Mouse (Mus musculus) 416B (cell line): ENCODE measurements around the gene Aoc1.
"Not testable (repeated sequence)": the region's sequence is repeated elsewhere in the genome, so short reads cannot be mapped to it uniquely, and the experiment has no call there.

Experiments
- DNase-seq: peaks from one replicate; pipeline ENCODE4 v3.0.0; 2011; ENCODE audit warnings: low read depth

The Aoc1 gene

DNA sequence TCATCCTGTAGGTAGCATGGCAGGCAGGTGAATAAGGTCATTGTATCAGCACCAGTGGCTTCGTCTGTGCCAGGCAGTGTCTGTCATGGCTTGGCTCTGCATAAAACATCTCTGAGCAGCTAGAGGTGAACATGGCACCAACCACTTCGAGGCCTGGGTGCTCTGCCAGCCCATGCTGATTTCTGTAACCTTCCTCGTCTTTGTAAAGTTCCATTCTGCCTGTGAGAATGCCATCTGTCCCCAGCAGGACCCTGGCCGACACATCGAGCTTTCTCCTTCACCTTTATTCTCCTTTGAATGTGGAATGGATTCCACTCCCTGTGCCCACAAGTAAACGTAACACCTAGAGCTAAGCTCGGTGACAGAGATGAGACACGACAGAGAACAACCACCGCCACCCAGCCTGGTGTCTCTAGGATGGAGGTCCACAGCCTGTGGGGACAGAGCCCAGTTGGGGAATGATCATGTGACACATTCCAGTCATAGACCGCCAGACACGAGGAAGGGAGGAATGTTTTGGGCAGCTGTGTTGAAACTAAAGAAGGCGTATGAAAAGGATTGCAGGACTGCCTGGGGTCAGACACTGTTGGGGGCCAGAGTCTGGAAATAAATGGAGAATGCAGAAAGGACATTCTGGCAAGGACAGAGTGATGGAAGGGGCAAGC lies 10.9 kb upstream of the Aoc1 start:
- no peak for DNase-seq

DNA sequence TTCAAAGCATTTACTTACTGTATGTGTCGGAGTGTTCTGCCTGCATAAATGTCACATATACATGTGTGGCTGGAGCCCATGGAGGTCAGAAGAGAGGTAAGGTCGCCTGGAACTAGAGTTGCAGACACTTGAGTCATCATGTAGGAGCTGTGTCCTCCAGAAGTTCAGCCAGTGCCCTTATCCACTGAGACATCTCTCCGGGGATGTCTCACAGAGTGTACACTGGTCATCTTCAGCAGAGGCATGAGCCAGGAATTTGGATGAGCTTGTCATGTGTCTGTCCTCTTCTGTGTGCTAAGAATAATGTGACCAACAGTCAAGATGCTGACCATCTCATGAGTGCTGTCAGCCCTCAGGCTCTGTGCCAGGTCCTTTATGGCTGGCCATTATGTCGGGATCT lies 9.9 kb upstream of the Aoc1 start:
- no peak for DNase-seq

DNA sequence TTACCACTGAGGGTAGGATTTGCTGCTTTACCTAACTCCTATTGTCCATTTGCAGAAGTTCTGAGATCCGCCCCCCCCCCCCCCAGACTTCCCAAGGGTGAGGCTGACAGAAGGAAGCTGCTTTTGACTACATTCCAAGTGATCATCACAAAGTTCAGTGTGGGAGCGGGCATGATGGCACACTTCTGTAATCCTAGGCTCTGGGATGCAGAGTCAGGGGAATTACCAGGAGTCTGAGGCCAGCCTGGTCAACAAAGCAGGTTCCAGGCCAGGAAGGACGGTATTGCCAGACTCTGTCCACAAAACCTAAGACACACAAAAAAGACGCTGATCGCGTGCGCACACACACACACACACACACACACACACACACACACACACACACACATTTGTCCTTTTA lies 9.2 kb upstream of the Aoc1 start:
- DNase-seq: no peak

DNA sequence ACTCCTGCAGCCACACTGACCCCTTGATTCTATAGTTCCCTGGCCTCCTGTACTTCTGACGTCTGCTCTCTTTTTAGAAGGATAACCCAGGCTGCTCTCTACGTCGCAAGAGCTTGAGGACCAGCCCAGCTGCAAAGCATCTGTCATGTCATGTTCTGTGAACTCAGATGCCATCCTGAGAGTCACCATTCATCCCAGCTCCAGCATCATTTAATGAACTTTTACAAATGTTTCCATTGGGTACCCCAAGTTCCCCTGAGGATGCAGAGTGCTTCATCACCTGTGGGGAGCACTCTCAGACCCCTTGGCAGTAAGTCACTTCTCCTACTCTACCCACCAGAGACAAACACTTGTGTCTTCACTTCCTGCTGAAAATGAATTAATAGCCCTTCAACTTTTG lies 8.5 kb upstream of the Aoc1 start:
- DNase-seq: no peak

DNA sequence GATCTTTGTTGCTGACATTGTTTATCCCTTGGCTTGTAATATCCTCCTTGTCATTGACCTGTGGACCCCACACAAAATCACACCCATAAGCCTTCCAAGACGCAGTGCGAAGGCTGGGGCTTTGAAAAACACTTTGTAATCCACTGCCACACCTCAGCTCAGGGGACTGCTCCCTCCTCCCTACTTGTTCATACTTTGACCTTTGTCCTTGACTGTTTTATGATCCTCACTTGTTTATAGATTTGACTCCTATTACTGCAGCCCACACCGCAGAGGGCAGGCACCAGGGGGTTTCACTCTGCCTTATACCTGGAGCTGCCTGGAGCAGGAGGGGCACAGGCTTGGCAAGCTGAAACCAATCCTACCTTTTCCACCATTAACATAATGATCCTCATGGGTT lies 8.0 kb upstream of the Aoc1 start:
- DNase-seq: no peak

DNA sequence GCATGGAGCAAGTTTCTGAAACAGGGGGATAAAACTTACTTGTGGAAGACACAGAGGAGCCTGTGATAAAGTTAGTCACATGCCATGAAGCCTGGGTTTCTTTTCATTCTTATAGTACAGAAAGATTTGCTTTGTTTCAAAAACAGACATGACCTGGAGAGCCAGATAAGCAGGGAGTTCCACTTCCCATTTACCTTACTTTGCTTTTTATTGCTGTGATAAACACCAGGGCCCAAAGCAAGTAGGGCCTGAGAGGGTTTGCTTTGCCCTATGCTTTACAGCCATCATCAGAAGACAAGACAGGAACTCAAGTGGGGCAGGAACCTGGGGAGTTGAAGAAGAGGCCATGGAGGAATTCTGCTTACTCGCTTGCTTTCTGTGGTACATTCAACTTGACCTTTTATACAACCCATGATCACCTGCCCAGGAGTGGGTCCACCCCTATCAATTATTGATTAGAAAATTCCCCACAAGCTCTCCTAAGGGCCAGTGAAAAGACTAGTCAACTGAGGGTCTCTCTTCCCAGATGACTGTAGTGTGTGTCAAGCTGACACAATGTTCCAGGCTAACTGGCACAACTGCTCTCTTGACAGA lies 7.4 kb upstream of the Aoc1 start:
- no peak for DNase-seq

DNA sequence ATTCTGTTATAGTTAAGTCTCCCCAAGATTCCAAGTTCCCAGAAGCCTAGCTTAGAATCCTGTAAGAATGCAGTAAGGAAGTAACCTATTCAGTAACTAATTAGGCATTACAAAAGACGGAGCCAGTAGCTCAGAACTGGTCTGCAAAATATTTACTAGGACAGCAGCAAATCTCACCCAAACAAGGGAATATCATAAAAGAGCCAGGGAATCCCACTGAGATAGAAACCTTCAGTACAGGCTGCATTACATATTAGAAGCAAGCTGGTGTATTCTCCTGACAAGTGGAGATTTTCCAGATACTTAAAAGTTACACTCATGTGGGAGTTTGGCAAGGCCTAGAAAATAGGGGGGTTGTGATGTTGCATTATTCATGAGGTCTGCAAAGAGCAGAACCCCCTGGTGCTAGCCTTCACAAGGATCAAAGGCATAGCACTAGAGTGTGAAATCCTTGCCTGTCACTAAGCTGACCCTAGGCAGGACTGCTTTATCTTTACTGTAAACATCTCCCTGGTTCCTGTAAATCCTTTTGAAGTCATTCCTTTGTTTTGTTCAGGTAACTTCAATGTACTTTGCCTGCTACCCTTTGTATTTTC lies 6.2 kb upstream of the Aoc1 start:
- not testable (repeated sequence) for DNase-seq

DNA sequence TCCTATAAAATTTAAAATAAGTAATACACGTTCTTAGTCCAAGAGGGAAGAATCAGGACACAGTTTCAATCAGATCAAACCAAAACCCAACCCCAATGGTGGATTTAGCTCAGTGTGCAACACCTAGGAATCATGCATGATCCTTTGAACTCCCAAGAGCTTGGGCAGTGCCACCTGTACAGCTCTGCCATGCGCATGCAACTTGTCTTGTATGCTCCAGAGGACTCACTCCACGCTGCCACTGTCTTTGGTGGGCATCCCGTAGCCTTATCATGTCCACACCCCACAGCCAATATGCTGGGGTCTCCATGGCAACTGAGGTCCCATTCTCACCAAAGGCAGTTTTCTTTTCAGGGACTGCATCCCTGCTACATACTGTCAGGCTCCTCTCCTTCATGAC lies 5.5 kb upstream of the Aoc1 start:
- no peak for DNase-seq

DNA sequence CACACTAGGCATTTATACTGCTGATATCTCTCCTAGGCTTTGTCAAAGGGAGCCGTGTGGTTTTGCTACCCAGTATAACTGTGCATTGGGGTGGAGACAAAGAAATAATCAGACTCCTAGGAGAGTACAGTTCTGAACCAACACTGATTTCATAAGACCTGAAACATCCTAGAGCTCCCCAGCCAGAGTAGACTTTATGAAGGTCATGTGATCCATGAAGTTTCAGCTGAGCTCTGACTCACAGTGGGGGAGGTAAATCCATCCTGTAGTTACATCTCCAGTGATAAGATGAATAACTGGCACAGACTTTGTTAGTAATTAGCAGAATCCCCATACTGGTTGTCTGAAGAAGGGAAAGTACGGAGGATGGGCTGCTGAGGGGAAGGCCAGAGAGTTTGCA lies 2.9 kb upstream of the Aoc1 start:
- peak; percentile 15 for DNase-seq

DNA sequence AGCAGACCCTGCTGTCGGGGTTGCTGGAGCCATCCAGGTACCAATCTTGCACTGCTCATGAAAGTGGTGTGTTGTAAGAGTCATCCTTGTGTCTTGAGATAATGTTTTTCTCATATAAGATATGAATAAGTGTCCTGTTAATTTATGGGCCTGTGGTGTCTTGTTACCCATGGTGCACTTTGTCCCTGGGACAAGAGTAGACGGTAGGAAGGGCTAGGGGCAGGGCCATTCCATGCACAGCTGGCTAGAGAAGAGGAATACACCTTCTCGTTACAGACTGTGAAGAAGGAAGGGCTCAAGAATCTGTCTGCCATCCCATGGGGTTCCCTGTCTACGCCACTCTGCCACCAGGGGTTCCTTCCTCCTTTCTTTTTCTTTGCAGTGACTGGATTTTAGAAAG lies 1.9 kb downstream of the Aoc1 start:
- DNase-seq: no peak

DNA sequence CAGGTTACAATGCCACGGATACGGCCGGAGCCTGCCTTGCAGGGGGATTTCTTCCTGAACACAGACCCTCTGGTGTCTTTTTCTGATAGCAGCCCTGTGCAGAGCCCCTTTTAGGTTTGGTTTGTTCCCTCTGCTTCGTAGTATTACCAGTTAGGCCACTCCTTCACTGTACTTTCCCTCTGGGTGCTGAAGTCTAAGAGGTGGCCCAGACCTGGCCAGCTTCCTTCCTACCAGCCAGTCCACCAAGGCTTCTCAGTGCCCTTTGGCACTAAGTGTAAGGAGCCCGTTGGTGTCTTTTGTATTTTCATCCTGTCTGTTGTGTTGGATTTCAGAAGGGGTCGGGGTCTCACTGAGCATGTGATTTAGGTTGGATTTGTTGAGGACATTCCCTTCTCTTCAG lies 2.8 kb downstream of the Aoc1 start:
- no peak for DNase-seq

DNA sequence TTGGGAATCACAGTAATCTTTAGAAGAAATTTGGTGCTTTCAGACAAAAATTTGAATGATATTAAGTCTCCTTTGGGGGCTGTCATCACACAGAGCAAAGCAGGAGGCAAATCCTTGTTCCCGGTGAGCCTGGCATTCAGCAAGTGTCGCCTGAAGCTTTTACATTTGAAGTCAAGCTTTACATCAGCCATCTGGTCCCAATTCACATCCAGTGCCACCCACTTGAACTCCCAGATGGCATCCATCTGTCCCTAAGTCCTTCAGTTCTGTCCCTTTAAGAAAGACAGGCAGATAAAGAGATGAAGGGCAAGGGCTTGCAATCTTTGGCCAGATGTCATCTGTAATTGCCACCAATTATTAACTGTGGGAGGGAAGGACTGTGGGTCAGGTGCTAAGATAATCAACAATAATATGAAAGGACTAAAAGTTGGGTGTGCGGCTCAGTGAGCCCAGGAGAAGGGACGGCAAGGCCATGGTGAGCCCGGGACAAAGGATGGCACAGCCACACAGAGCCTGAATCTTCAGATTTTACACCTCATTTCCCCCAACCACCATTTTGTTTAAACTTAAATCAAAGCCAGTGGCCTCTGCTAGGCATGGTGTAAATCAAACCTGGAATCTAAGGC lies 3.9 kb downstream of the Aoc1 start:
- no peak for DNase-seq

DNA sequence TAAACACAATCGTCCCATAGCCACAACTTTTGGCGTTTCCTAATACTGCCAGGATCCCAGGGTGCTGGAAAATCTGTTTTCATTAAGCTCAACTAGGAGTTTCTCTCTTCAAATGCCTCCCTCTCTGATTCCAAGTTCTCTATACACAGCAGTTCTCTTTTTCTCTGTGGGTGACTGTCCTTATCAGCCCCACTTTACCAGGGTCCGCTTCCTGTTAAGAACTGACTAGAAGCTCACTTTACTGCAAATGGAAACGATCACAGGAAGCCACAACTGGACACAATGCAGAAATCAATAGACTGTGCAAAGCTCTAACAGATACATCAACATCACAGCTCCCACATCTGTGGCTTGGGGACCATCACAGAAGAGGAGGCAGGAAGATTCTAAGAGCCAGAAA lies 21.5 kb downstream of the Aoc1 start:
- peak; percentile 54 for DNase-seq

DNA sequence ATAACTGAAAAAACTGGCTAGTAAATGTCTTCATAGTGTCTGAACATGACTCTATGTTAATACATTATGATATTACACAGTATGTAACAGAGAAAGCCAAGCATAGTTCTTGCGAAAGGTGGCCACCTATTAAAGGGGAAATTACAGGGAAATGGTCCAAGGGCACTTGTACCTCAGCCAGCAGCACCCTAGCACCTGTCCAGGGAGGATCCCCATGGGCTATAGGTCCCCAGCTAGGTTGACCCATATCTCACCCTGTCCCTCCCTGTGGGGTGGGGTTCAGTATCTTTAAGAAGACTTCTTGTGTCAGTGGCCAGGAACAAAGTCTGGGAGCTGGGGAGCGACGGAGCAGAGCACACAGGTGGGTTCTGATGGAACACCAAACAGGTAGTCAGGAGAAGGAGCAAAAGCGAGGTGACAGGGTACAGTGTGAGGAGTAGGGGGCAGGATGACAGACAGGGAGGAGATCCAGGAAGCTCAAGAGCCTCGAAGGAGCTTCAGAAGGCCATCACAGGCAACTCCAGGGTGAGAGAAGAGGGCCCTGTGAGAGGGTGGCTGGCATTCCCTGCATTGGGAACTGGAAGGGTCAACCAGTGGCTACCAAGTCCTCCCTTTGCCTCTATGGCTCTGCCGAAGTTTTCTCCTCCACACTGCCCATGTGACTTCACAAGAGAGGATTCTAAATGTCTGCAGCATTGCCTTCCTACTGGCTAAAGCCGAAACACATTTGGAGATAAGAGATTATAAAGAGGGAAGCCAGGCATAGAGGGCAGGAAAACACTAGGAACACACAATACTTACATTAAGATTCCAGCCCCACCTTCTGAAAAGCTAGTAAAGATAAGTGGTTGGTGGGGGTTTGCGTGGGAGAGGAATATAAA lies 22.5 kb downstream of the Aoc1 start:
- no peak for DNase-seq

DNA sequence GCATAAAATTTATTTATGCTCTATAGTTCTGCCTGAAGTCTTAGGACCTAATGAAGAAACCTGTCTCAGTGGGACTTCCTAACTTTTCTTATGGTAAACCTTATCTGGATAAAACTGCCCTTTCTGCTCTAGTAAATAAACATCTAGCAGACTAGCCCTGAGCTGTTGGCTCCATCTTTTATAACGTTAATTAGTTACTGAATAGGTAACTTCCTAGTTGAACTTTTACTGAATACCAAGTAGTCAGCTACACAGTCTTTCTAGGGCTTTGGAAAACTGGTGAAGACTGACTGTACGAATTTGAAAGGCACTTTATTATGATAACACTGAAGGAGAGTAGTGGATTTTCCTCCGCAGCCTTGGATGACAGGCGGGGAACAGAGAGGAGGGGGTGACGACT lies 23.2 kb downstream of the Aoc1 start:
- DNase-seq: no peak

DNA sequence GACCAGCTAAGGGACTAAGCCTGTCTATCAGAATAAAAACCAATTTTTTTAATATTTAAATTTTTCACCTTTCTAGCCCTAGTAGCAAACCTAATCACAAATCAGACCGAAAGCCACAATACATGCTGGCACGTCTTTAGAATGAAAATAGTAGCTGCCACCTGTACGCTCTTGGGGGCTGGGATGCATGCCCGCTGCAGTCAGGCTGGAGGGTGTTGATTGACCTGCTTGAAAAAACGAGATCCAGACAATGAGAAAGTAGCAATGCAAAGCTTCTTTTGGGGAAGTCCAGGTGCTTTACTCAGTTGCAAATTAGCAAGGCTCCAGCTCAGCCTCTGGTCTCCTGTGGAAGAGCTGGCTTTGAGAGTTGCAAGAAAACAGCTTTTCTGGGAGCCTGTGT lies 24.3 kb downstream of the Aoc1 start:
- no peak for DNase-seq

DNA sequence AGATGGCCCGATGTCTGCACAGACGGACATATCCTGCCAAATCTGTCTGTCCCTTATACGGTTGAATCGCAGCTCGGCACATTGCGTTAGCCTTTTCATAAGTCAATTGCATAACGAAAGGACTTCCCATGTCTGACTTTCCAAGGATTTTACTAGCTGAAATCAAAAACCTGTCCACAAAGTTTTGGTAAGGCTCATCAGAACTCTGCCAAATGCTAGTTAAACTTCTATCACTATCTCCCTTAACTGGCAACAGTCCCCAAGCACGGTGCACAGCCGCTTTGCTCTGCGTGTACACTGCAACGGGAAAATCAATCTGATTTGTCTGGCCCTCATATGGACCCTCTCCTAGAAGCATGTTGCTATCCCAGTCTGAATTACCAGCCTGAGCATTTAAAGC lies 28.6 kb downstream of the Aoc1 start:
- DNase-seq: not testable (repeated sequence)

DNA sequence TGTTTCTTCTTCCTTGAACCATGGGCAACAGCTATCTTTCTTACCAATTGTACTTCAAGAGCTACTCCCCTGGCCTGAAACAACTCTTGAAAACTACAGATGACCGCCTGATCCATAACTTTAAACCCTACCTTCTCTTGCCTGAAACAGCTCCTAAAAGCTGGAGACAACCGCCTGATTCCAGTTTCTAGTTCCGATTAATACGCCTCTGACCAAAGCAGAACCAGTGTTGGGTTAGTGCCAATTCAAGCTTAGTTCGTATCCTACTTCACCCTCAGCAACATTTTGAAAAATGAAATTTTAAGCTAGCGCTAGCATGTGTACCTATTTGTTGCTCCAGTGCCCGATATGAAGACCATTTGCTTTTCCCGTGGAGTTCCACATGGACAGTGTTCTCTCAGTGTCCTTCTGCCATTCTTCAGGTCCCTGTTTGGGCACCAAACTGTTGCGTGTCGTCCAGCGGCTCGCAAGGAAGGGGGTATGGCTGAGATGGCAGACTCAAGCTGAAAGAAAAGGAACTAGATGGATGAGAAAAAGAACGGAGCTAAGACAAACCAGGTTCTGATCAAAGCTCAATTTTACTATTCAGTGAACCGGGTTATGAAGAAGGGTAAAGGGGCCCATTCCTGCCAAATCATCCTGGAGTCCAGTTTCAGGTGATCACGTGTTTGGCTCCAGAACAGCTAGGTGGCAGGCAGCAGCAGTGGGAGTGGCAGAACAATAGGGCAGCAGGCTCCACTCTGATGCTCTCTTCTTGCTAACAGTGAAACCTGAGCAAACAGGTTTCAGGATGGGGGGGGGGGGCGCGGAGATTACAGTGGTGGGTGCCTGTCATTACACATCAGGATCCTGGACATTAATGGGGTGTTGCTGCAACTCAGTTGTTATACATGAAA lies 30.1 kb downstream of the Aoc1 start:
- no peak for DNase-seq

DNA sequence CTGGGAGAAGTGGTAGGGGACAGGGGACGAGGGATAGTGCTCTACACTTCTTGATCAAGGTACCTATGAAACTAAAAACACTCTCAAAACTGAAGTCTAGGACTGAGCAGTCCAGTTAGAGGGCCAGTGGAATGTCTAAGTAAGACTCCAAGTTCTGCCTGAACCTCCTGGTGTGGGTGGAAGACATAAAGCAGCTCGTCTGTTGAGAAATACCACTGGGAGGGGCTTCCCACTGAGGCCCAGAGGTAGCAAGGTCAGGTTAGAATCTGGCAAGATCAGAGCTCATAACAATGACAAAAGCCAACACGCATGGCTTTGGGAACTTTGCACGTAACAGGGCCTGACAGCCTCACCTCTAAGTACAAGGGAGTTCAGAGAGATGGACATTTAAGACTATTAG lies 30.7 kb downstream of the Aoc1 start:
- DNase-seq: no peak

DNA sequence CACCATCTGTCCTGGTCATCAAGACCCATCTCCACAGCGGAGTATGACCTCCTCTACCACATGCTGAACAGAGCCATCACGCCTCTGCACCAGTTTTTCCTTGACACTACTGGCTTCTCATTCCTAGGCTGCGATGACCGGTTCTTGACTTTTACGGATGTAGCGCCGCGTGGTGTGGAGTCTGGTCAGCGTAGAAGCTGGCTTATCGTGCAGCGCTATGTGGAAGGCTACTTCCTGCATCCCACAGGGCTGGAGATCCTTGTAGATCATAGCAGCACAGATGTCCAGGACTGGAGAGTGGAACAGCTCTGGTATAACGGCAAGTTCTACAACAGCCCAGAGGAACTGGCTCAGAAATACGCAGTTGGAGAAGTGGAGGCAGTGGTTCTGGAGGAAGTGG lies 32.9 kb downstream of the Aoc1 start:
- DNase-seq: no peak

DNA sequence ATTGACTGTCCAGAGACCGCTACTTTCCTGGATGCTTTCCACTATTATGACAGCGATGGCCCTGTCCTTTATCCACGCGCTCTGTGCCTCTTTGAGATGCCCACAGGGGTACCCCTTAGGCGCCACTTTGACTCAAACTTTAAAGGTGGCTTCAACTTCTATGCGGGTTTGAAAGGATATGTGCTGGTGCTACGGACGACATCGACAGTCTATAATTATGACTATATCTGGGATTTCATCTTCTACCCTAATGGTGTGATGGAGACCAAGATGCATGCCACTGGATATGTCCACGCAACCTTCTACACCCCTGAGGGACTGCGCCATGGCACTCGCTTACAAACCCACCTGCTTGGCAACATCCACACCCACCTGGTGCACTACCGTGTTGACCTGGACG lies 33.7 kb downstream of the Aoc1 start:
- no peak for DNase-seq

DNA sequence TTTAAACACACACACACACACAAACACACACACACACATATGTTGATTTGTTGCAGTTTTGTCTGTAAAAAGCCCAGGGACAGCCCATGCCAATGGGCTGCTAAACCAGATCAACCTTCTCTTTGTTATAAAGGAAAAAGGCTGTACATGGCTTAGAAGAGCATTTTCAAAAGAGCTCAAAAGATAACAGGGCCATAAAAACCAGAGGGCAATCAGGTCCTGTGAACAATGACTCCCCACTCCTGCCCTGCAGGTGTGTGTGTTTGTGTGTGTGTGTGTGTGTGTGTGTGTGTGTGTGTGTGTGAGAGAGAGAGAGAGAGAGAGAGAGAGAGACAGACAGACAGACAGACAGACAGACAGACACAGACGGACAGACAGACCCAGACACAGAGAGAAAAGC lies 36.5 kb downstream of the Aoc1 start:
- no peak for DNase-seq
